Mouse (Mus musculus) bone marrow, adult 2 months (tissue): Measurements from ENCODE around the gene Psmd4.

ENCODE experiments used
- CTCF ChIP-seq: fragments of 200-500 bp; IDR thresholded peaks from 2 replicates; pipeline ENCODE4 v1.5.1; 2011; ENCODE audit warnings: low read length, control low read depth; ENCODE audit not compliant: control insufficient read depth, insufficient read depth
- POLR2A ChIP-seq: fragments of 200-500 bp; IDR thresholded peaks from 2 replicates; pipeline ENCODE4 v1.6.1; 2011; ENCODE audit warnings: low read depth, mild to moderate bottlenecking, control low read depth, low read length, borderline replicate concordance; ENCODE audit not compliant: control insufficient read depth

- TF ChIP-seq CTCF (peak; percentile 3; the same call in 1 of the 2 replicates), POLR2A (peak; percentile 46; the same call in 1 of the 2 replicates)
Measured at GRCm38 (mm10) chr3:95015891-95016531, 26.4 kb downstream of the Psmd4 start.
